In the genomic region with DNA sequence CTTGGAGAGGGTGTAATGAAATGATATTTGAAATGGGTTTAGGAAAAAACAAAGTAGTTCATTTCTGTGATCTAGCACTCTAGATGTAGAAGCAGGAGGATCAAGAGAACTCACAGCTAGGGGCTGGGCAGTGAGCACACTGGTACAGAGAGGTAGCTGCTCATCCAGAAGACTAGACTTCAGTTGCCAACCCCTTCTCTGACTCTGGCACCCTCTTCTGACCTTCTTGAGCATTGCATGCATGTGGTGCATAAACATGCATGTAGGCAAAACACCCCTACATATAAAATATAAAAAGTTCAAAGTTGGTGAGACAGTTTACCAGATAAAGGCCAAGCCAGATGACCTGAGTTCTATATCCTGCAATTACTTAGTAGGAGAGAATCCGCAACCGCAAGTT, we compare ENCODE assay signal across 9 mouse cellular contexts. TPM values are rescaled to one million over a fixed set of nuclear protein-coding genes. Genes with fewer than 3 reads are reported as not detected.
DNase-seq lines count a peak whose midpoint lies in the region; ATAC-seq and TF ChIP-seq lines count a peak whose summit lies in the region.
"Had no signal": no experiment of that assay in that cellular context is flagged by ENCODE, and none has a peak within 500 bp of the region (broad histone marks: within the 10 kb centered on the region; RNA-seq: fewer than 3 reads in every experiment).

No protein-coding gene starts in this region.

- H3K36me3 ChIP-seq in neural tube, embryonic 15.5 days, result no peaks in the 10 kb centered on the region
- H3K36me3 ChIP-seq: embryonic facial prominence, embryonic 12.5 days had no signal

- no peaks in the 10 kb centered on the region for H3K4me1 ChIP-seq in neural tube, embryonic 15.5 days
- H3K4me1 ChIP-seq: embryonic facial prominence, embryonic 12.5 days had no signal

- peak; percentile 47 for ATAC-seq in CD4-positive, CD25-positive, alpha-beta regulatory T cell, adult 4 months
- peak; percentile 53; the same call in 1 of the 2 replicates for ATAC-seq in monocyte, adult 5-6 weeks (replicated peaks; ENCODE audit: insufficient number of reproducible peaks, low FRiP score, low TSS enrichment, poor library complexity, severe bottlenecking)
- ATAC-seq in neural tube, embryonic 15.5 days (ENCODE audit: low FRiP score), result no peak

- no peaks in the 10 kb centered on the region for H3K9me3 ChIP-seq in neural tube, embryonic 15.5 days (replicated peaks)
- H3K9me3 ChIP-seq: embryonic facial prominence, embryonic 12.5 days had no signal

- H3K27ac ChIP-seq in neural tube, embryonic 15.5 days (replicated peaks), result no peak overlapping the region
- H3K27ac ChIP-seq: embryonic facial prominence, embryonic 12.5 days had no signal

- no peak for TF ChIP-seq POLR2A in brain, embryonic 14.5 days (IDR thresholded peaks at IDR 0.05; ENCODE audit: borderline replicate concordance, extremely low read depth, insufficient read depth, insufficient read length, poor library complexity, severe bottlenecking)

- no peaks in the 10 kb centered on the region for H3K27me3 ChIP-seq in neural tube, embryonic 15.5 days (replicated peaks)
- H3K27me3 ChIP-seq: embryonic facial prominence, embryonic 12.5 days had no signal

- peak; percentile 21; the same call in 1 of the 2 replicates for TF ChIP-seq CTCF in brain, embryonic 14.5 days (IDR thresholded peaks at IDR 0.05; ENCODE audit: borderline replicate concordance, extremely low read depth, insufficient read depth, insufficient read length)

- H3K4me2 ChIP-seq in neural tube, embryonic 15.5 days, result no peak overlapping the region
- H3K4me2 ChIP-seq: embryonic facial prominence, embryonic 12.5 days had no signal

- DNase-seq in kidney, adult 9 months, result peak; percentile 11
- DNase-seq in kidney, postnatal 14 days, result no peak
- DNase-seq in brain, embryonic 14.5 days (ENCODE audit: low read depth), result peak; percentile 8
- no peak for DNase-seq in gastrocnemius, postnatal 25 days
- no peak for DNase-seq in heart, postnatal 25 days (ENCODE audit: low spot score)

- H3K4me3 ChIP-seq in neural tube, embryonic 15.5 days (replicated peaks), result no peak overlapping the region
- H3K4me3 ChIP-seq: embryonic facial prominence, embryonic 12.5 days had no signal

- intact Hi-C loops in heart, postnatal 25 days (cut with DNase I), result no loop called here

- WGBS in neural tube, embryonic 15.5 days, result 100% methylated on average over 2 of the region's 2 CpGs

- H3K9ac ChIP-seq in neural tube, embryonic 15.5 days (replicated peaks), result no peak overlapping the region
- H3K9ac ChIP-seq: embryonic facial prominence, embryonic 12.5 days had no signal

RNA-seq across cellular contexts. Expression of a gene that starts 33.7 kb away (rescaled TPM):
- 10 to 100 TPM in 1 of 2 experiments, 1 to 10 TPM in 1; 9.9 to 16.9 TPM for polyA plus RNA-seq in CD4-positive, CD25-positive, alpha-beta regulatory T cell, adult 4 months (2017; shearing (Covaris generic))
- polyA plus RNA-seq in brain, embryonic 14.5 days (2012; rRNA removed), result 14.0 and 19.6 TPM in 2 replicates
- 21.2 to 37.9 TPM (median 23.5 TPM) in 3 replicates for total RNA-seq in monocyte, adult 5-6 weeks (2017)
- 10 to 100 TPM; 19.6 to 20.5 TPM for total RNA-seq in gastrocnemius, postnatal 25 days (2021)
- 10 to 100 TPM; 23.1 to 25.1 TPM for total RNA-seq in heart, postnatal 25 days (2021)
- polyA plus RNA-seq in neural tube, embryonic 15.5 days (2015; fragmentation: Nextera tagmentation; extraction: Ambion mirVana), result 7.7 and 8.6 TPM in 2 replicates

Comparison
In these comparisons a context has a peak if more than half of its experiments do, and no peak if none do; other contexts are left out.
1. DNase-seq: peak in kidney, adult 9 months (single experiment) and brain, embryonic 14.5 days (single experiment); none in kidney, postnatal 14 days (single experiment), gastrocnemius, postnatal 25 days (single experiment) and heart, postnatal 25 days (single experiment).